In the genomic region with DNA sequence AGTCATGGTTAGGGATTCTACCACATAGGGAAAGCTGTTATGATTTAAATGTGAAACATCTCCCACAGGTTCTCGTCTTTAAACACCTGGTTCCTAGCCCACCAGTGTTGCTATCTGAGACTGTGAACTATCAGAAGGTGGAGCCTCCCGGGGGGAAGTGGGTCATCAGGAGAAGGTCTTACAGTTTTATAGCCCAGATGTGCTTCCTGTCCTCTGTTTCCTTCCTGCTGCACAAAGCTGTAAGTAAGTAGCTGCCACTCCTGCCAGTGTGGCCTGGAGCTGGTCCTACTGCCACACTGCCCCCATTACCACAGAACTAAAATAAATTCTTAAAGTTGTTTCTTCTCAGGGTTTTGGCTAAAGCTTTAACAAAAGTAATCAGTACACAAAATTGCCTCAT, we compare ENCODE assay signal across 24 mouse cellular contexts.
DNase-seq lines count a peak whose midpoint lies in the region; ATAC-seq and TF ChIP-seq lines count a peak whose summit lies in the region.
"Had no signal": no experiment of that assay in that cellular context is flagged by ENCODE, and none has a peak within 500 bp of the region (broad histone marks: within the 10 kb centered on the region; RNA-seq: fewer than 3 reads in every experiment).

No protein-coding gene starts in this region.

- peak; percentile 17 for DNase-seq in CH12.LX (ENCODE audit: extremely low read depth)
- DNase-seq in splenic B cell, adult 2 months (ENCODE audit: low read depth, low spot score) = peak; percentile 6
- DNase-seq in thymus, postnatal 25 days = peak; percentile 43
- DNase-seq in cerebellum, adult 11-12 months = no peak
- no peak for DNase-seq in left cerebral cortex, postnatal 14 days (ENCODE audit: low spot score in 2 of 2)
- DNase-seq in layer of hippocampus, postnatal 25 days (ENCODE audit: extremely low spot score in 1 of 2, low spot score in 1 of 2) = no peak
- no peak for DNase-seq in layer of hippocampus, postnatal 14 days (ENCODE audit: low spot score in 2 of 2)
- DNase-seq: cerebellum, adult 2 months; cerebellum, postnatal 25 days; gastrocnemius, adult 2 months; kidney, postnatal 36 days; liver; lung, postnatal 36 days had no signal

- no peak for TF ChIP-seq POLR2A in CH12.LX (IDR thresholded peaks at IDR 0.05; ENCODE audit: low read depth, low read length)

- no peaks in the 10 kb centered on the region for H3K27me3 ChIP-seq in CH12.LX (replicated peaks)
- H3K27me3 ChIP-seq in splenic B cell, adult 2 months (ENCODE audit: control insufficient read depth, insufficient read depth, low read length, poor library complexity, severe bottlenecking) = no peaks in the 10 kb centered on the region
- H3K27me3 ChIP-seq: forebrain, embryonic 13.5 days; liver, embryonic 15.5 days; lung, embryonic 15.5 days; neural tube, embryonic 15.5 days had no signal

- ATAC-seq in common myeloid progenitor, adult 5-6 weeks (replicated peaks; ENCODE audit: low read depth, poor library complexity, severe bottlenecking) = peak; percentile 68
- ATAC-seq: forebrain, embryonic 13.5 days; hindbrain, embryonic 16.5 days; intestine, postnatal 0 days had no signal

- no peak overlapping the region for H3K4me3 ChIP-seq in CH12.LX (replicated peaks in 1 of 3; ENCODE audit: low read depth in 2 of 3, low read length in 2 of 3, poor library complexity in 1 of 3)
- H3K4me3 ChIP-seq: forebrain, embryonic 13.5 days; gastrocnemius, adult 2 months; heart, embryonic 10.5 days; hindbrain, embryonic 10.5 days; limb, embryonic 10.5 days; liver, embryonic 15.5 days; lung, embryonic 15.5 days; midbrain, embryonic 12.5 days; neural tube, embryonic 15.5 days had no signal

- peaks cover 7 to 41% of the 10 kb centered on the region in 2 experiments for H3K36me3 ChIP-seq in CH12.LX (replicated peaks in 1 of 2; ENCODE audit: control insufficient read depth in 1 of 2, insufficient read depth in 1 of 2, low read length in 1 of 2)
- no peaks in the 10 kb centered on the region for H3K36me3 ChIP-seq in splenic B cell, adult 2 months (ENCODE audit: control insufficient read depth, insufficient read depth, low read length, poor library complexity, severe bottlenecking)
- H3K36me3 ChIP-seq: heart, embryonic 10.5 days; hindbrain, embryonic 10.5 days; lung, embryonic 15.5 days; midbrain, embryonic 12.5 days; neural tube, embryonic 15.5 days had no signal

- peaks cover 0 to 12% of the 10 kb centered on the region in 2 experiments; a peak in 1 of 4 replicates for H3K4me1 ChIP-seq in CH12.LX (ENCODE audit: control insufficient read depth in 1 of 2, insufficient read depth in 2 of 2)
- H3K4me1 ChIP-seq: heart, embryonic 10.5 days; lung, embryonic 15.5 days had no signal

- no peaks in the 10 kb centered on the region for H3K9me3 ChIP-seq in CH12.LX (replicated peaks; ENCODE audit: low read length)
- H3K9me3 ChIP-seq: forebrain, embryonic 13.5 days; heart, embryonic 10.5 days; hindbrain, embryonic 10.5 days; limb, embryonic 10.5 days; liver, embryonic 15.5 days; lung, embryonic 15.5 days; midbrain, embryonic 12.5 days; neural tube, embryonic 15.5 days had no signal

- H3K79me2 ChIP-seq in CH12.LX (replicated peaks; ENCODE audit: control insufficient read depth, extremely low read depth, insufficient read depth, poor library complexity, severe bottlenecking) = 0 out of 2 replicates have a peak, but pooled peaks cover 2% of the 10 kb centered on the region

- no peak for TF ChIP-seq EP300 in CH12.LX (IDR thresholded peaks at IDR 0.05; ENCODE audit: low read length)

- in situ Hi-C loops in CH12.LX (cut with MboI; ENCODE audit: low pct_ligation_motif_present, low pct_unique_long_range_greater_than_20kb, low sequenced_read_pairs) = no loop called here

- TF ChIP-seq CTCF in CH12.LX (conservative IDR thresholded peaks at IDR 0.05 in 1 of 2, IDR thresholded peaks at IDR 0.05 in 1 of 2; ENCODE audit: low read depth in 2 of 2, low read length in 2 of 2) = no peak

- no peak overlapping the region for H3K4me2 ChIP-seq in CH12.LX (ENCODE audit: insufficient read depth, low read depth, poor library complexity, severe bottlenecking)
- H3K4me2 ChIP-seq: forebrain, embryonic 13.5 days; liver, embryonic 15.5 days; lung, embryonic 15.5 days; midbrain, embryonic 12.5 days; neural tube, embryonic 15.5 days had no signal

- H3K27ac ChIP-seq in CH12.LX (ENCODE audit: insufficient read depth, low read depth) = no peak overlapping the region
- H3K27ac ChIP-seq: forebrain, embryonic 13.5 days; gastrocnemius, adult 2 months; heart, embryonic 10.5 days; hindbrain, embryonic 10.5 days; limb, embryonic 10.5 days; liver, embryonic 15.5 days; lung, embryonic 15.5 days; midbrain, embryonic 12.5 days; neural tube, embryonic 15.5 days had no signal

- no peak overlapping the region for H3K9ac ChIP-seq in CH12.LX (ENCODE audit: insufficient read depth, low read depth)
- H3K9ac ChIP-seq: forebrain, embryonic 13.5 days; liver, embryonic 15.5 days; lung, embryonic 15.5 days; midbrain, embryonic 12.5 days; neural tube, embryonic 15.5 days had no signal

- intact Hi-C loops in left cerebral cortex, postnatal 14 days (cut with DNase I) = no loop called here

- no peak for TF ChIP-seq RAD21 in CH12.LX (IDR thresholded peaks at IDR 0.05; ENCODE audit: low read depth, low read length)

- dilution Hi-C loops in CH12.LX (cut with MboI; ENCODE audit: extremely low pct_ligation_motif_present, extremely low pct_unique_long_range_greater_than_20kb, low sequenced_read_pairs) = no loop called here

TF ChIP-seq in CH12.LX, 34 proteins besides CTCF, POLR2A, EP300 and RAD21:
- TF ChIP-seq ZMIZ1 (IDR thresholded peaks at IDR 0.05; ENCODE audit: low read depth, low read length) (no peak), PAX5 (IDR thresholded peaks at IDR 0.05; ENCODE audit: low read length) (no peak), TCF12 (IDR thresholded peaks at IDR 0.05; ENCODE audit: low read depth, low read length) (no peak)

Comparison
In these comparisons a context has a peak if more than half of its experiments do, and no peak if none do; other contexts are left out.
1. DNase-seq: peak in CH12.LX (single experiment), splenic B cell, adult 2 months (single experiment) and thymus, postnatal 25 days (single experiment); none in cerebellum, adult 11-12 months (single experiment), left cerebral cortex, postnatal 14 days (0 of 2), layer of hippocampus, postnatal 25 days (0 of 2) and layer of hippocampus, postnatal 14 days (0 of 2).